Mouse (Mus musculus): Measurements from ENCODE around the gene Gsdma3. TPM values are rescaled to one million over a fixed set of nuclear protein-coding genes. Genes with fewer than 3 reads are reported as not detected.

Gsdma3 gene
- polyA plus RNA-seq, 1 experiment: not detected

DNA sequence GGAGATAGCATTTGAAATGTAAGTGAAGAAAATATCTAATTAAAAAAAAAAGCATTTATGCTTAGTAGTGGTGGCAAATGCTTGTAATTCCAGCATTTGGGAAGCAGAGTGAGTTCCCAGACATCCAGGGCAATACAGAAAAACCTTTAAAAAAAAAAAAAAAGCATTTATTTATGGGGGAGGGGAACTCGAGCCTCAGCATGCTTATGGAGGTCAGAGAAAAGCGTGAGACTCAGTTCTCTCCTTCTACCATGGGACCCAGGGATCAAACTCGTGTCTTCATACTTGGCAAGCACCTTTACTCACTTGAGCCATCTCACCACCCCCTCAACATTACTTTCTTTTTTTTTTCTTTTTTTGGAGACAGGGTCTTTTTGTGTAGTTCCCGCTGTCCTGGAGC, 55.0 kb downstream of the Gsdma3 start:
- Histone ChIP-seq H3K27me3 (ENCODE audit: control insufficient read depth, insufficient read depth, insufficient read length) (no peaks in the 10 kb centered on the region), H3K36me3 (ENCODE audit: control insufficient read depth, insufficient read depth) (peaks cover 10% of the 10 kb centered on the region), H3ac (ENCODE audit: control insufficient read depth, insufficient read length) (no peak overlapping the region), H3K79me2 (ENCODE audit: control insufficient read depth, insufficient read depth) (peaks cover 28% of the 10 kb centered on the region), H3K4me2 (ENCODE audit: low read depth) (peak overlapping the region; percentile 98), H3K4me3 (peak overlapping the region; percentile 96)
- TF ChIP-seq USF1 (IDR thresholded peaks at IDR 0.05; ENCODE audit: low read depth): no peak
- TF ChIP-seq TCF12 (IDR thresholded peaks at IDR 0.05; ENCODE audit: insufficient read depth, poor library complexity, severe bottlenecking): no peak
- TF ChIP-seq MAX (IDR thresholded peaks at IDR 0.05; ENCODE audit: low read depth): no peak
- no peak for TF ChIP-seq TCF3 (IDR thresholded peaks at IDR 0.05; ENCODE audit: insufficient read length, low read depth)
- TF ChIP-seq MYOD1 (IDR thresholded peaks at IDR 0.05; ENCODE audit: control insufficient read depth in 1 of 3, insufficient read length in 2 of 3, low read depth in 2 of 3): no peak
- TF ChIP-seq POLR2AphosphoS2 (IDR thresholded peaks at IDR 0.05; ENCODE audit: insufficient read length, low read depth): no peak
- no peak for TF ChIP-seq E2F4 (IDR thresholded peaks at IDR 0.05; ENCODE audit: insufficient read depth)
- TF ChIP-seq SRF (IDR thresholded peaks at IDR 0.05; ENCODE audit: control insufficient read depth, insufficient read length, low read depth): no peak
- no peak for TF ChIP-seq POLR2A (IDR thresholded peaks at IDR 0.05; ENCODE audit: insufficient read length, low read depth)
- no peak for TF ChIP-seq MYOG (IDR thresholded peaks at IDR 0.05; ENCODE audit: control insufficient read depth in 1 of 3, insufficient read depth in 1 of 3, insufficient read length in 2 of 3, low read depth in 2 of 3)
- TF ChIP-seq REST (IDR thresholded peaks at IDR 0.05; ENCODE audit: insufficient read depth, insufficient read length): no peak
- TF ChIP-seq CEBPB (IDR thresholded peaks at IDR 0.05; ENCODE audit: insufficient read depth, poor library complexity, severe bottlenecking): no peak

DNA sequence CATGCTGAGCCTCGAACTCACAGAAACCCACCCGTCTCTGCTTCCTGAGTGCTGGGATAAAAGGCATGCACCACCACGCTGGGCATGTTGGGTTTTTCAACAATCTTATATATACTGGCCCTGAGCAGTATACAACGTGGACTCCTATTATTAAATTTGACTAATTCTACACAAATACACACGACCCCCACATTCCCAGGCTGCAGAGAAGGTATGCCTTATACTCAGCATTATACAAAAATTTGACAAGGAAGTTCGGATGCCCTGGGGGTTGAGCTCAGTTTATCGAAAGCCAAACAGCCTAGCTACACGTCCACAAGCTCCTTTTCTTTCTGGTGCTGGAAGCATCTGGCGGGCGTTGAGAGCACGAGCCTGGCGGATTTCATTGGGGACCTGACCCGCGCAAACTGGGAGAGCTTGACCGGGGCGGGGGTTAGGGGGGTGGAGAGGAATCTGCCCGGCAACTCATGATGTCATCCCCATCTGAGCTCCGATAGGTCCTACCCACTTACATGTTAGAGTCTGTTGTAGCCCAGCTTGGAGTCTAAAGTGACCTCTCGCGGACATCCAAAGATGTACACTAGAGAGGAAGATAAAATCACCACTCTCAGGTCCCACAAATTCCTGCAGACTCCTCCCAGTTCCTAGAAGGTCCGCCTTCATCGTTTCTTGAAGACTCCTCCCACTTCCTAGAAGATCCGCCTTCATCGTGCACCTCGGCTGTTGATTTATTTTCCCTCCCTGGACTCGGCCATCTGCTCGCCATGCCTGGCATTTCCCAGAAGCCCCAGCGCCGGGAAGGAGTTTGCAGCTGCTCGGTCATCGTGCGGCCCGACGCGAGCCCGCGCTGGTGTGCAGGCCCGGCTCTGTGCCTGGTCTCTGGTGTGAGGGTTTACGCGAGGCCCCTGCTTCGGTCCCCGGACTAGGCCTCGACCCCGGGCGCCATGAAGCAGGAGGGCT, 55.9 kb downstream of the Gsdma3 start, which contains the start of gene Psmd3:
Gene Psmd3, plus strand, starts transcription at position 769 of the 960 bp plus-strand sequence.
- H3K79me2 ChIP-seq (ENCODE audit: control insufficient read depth, insufficient read depth): peaks cover 28% of the 10 kb centered on the region
- peaks cover 19% of the 10 kb centered on the region for H3K36me3 ChIP-seq (ENCODE audit: control insufficient read depth, insufficient read depth)
- peak within 1 kb of the TSS; percentile 87 for H3ac ChIP-seq (ENCODE audit: control insufficient read depth, insufficient read length)
- H3K27me3 ChIP-seq (ENCODE audit: control insufficient read depth, insufficient read depth, insufficient read length): no peaks in the 10 kb centered on the region
- TF ChIP-seq TCF12 (IDR thresholded peaks at IDR 0.05; ENCODE audit: insufficient read depth, poor library complexity, severe bottlenecking): peak; percentile 33
- TF ChIP-seq REST (IDR thresholded peaks at IDR 0.05; ENCODE audit: insufficient read depth, insufficient read length): peak; percentile 18
- TF ChIP-seq SRF (IDR thresholded peaks at IDR 0.05; ENCODE audit: control insufficient read depth, insufficient read length, low read depth): peak; percentile 92
- peak; percentile 92 for TF ChIP-seq POLR2AphosphoS2 (IDR thresholded peaks at IDR 0.05; ENCODE audit: insufficient read length, low read depth)
- TF ChIP-seq MAX (IDR thresholded peaks at IDR 0.05; ENCODE audit: low read depth): peak; percentile 31
- TF ChIP-seq POLR2A (IDR thresholded peaks at IDR 0.05; ENCODE audit: insufficient read length, low read depth): peak; percentile 85
- TF ChIP-seq CEBPB (IDR thresholded peaks at IDR 0.05; ENCODE audit: insufficient read depth, poor library complexity, severe bottlenecking): no peak
- TF ChIP-seq TCF3 (IDR thresholded peaks at IDR 0.05; ENCODE audit: insufficient read length, low read depth): peak; percentile 49
- peak in 2 of 3 experiments; percentile 88 for TF ChIP-seq MYOD1 (IDR thresholded peaks at IDR 0.05; ENCODE audit: control insufficient read depth in 1 of 3, insufficient read length in 2 of 3, low read depth in 2 of 3)
- TF ChIP-seq MYOG (IDR thresholded peaks at IDR 0.05; ENCODE audit: control insufficient read depth in 1 of 3, insufficient read depth in 1 of 3, insufficient read length in 2 of 3, low read depth in 2 of 3): peak; percentile 40 to 95 (median 95)
- TF ChIP-seq E2F4 (IDR thresholded peaks at IDR 0.05; ENCODE audit: insufficient read depth): peak; percentile 41
- TF ChIP-seq USF1 (IDR thresholded peaks at IDR 0.05; ENCODE audit: low read depth): no peak
- peak within 1 kb of the TSS; percentile 96 for H3K4me3 ChIP-seq
- H3K4me2 ChIP-seq (ENCODE audit: low read depth): peak within 1 kb of the TSS; percentile 98

DNA sequence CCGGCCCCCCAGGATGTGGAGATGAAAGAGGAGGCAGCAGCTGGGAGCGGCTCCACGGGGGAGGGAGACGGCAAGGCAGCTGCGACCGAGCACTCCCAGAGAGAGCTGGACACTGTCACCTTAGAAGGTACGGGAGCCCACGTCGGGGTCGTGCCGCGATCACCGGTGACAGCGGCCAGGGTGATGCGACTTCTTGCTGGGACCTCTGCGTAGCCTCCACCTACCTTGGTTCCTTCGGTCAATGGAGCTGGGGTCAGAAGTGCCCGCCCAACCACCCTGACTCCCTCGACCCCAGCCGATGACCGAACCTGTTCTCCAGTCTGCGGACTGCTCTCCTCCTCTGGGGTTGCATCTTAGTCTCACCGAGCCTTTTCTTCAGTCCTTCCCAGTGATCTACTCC, 56.7 kb downstream of the Gsdma3 start:
- Histone ChIP-seq H3K79me2 (ENCODE audit: control insufficient read depth, insufficient read depth) (peaks cover 28% of the 10 kb centered on the region), H3K4me3 (peak overlapping the region; percentile 96), H3ac (ENCODE audit: control insufficient read depth, insufficient read length) (peak overlapping the region; percentile 87), H3K4me2 (ENCODE audit: low read depth) (peak overlapping the region; percentile 73), H3K27me3 (ENCODE audit: control insufficient read depth, insufficient read depth, insufficient read length) (no peaks in the 10 kb centered on the region), H3K36me3 (ENCODE audit: control insufficient read depth, insufficient read depth) (peaks cover 26% of the 10 kb centered on the region)
- TF ChIP-seq SRF (IDR thresholded peaks at IDR 0.05; ENCODE audit: control insufficient read depth, insufficient read length, low read depth): no peak
- no peak for TF ChIP-seq TCF3 (IDR thresholded peaks at IDR 0.05; ENCODE audit: insufficient read length, low read depth)
- TF ChIP-seq REST (IDR thresholded peaks at IDR 0.05; ENCODE audit: insufficient read depth, insufficient read length): no peak
- no peak for TF ChIP-seq POLR2A (IDR thresholded peaks at IDR 0.05; ENCODE audit: insufficient read length, low read depth)
- no peak for TF ChIP-seq MAX (IDR thresholded peaks at IDR 0.05; ENCODE audit: low read depth)
- TF ChIP-seq CEBPB (IDR thresholded peaks at IDR 0.05; ENCODE audit: insufficient read depth, poor library complexity, severe bottlenecking): no peak
- TF ChIP-seq MYOG (IDR thresholded peaks at IDR 0.05; ENCODE audit: control insufficient read depth in 1 of 3, insufficient read depth in 1 of 3, insufficient read length in 2 of 3, low read depth in 2 of 3): no peak
- no peak for TF ChIP-seq E2F4 (IDR thresholded peaks at IDR 0.05; ENCODE audit: insufficient read depth)
- TF ChIP-seq POLR2AphosphoS2 (IDR thresholded peaks at IDR 0.05; ENCODE audit: insufficient read length, low read depth): no peak
- TF ChIP-seq USF1 (IDR thresholded peaks at IDR 0.05; ENCODE audit: low read depth): no peak
- no peak for TF ChIP-seq MYOD1 (IDR thresholded peaks at IDR 0.05; ENCODE audit: control insufficient read depth in 1 of 3, insufficient read length in 2 of 3, low read depth in 2 of 3)

DNA sequence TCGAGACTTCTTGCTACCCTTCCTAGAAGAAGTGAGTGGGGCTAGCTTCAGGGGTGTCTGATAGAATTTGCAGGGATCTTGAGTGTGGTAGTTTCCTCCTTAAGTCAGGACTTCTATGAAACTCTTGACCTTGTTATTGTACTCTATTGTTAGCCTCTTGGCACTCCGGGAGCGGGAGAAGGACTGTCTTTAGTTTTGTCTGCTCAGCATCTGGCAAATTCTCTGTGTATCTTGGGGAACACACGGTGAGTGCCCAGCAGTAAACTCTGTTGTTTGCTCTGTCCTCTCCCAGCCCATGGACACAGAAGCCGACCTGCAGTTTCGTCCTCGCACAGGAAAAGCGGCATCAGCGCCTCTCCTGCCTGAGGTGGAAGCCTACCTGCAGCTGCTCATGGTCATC, 59.5 kb downstream of the Gsdma3 start:
- Histone ChIP-seq H3K79me2 (ENCODE audit: control insufficient read depth, insufficient read depth) (peaks cover 28% of the 10 kb centered on the region), H3K36me3 (ENCODE audit: control insufficient read depth, insufficient read depth) (peaks cover 45% of the 10 kb centered on the region), H3K4me3 (no peak overlapping the region), H3K4me2 (ENCODE audit: low read depth) (no peak overlapping the region), H3K27me3 (ENCODE audit: control insufficient read depth, insufficient read depth, insufficient read length) (no peaks in the 10 kb centered on the region), H3ac (ENCODE audit: control insufficient read depth, insufficient read length) (no peak overlapping the region)
- TF ChIP-seq TCF3 (IDR thresholded peaks at IDR 0.05; ENCODE audit: insufficient read length, low read depth) (no peak), E2F4 (IDR thresholded peaks at IDR 0.05; ENCODE audit: insufficient read depth) (no peak), POLR2AphosphoS2 (IDR thresholded peaks at IDR 0.05; ENCODE audit: insufficient read length, low read depth) (no peak), REST (IDR thresholded peaks at IDR 0.05; ENCODE audit: insufficient read depth, insufficient read length) (no peak), TCF12 (IDR thresholded peaks at IDR 0.05; ENCODE audit: insufficient read depth, poor library complexity, severe bottlenecking) (no peak), MYOG (IDR thresholded peaks at IDR 0.05; ENCODE audit: control insufficient read depth in 1 of 3, insufficient read depth in 1 of 3, insufficient read length in 2 of 3, low read depth in 2 of 3) (no peak), MAX (IDR thresholded peaks at IDR 0.05; ENCODE audit: low read depth) (no peak), CEBPB (IDR thresholded peaks at IDR 0.05; ENCODE audit: insufficient read depth, poor library complexity, severe bottlenecking) (no peak), POLR2A (IDR thresholded peaks at IDR 0.05; ENCODE audit: insufficient read length, low read depth) (no peak), USF1 (IDR thresholded peaks at IDR 0.05; ENCODE audit: low read depth) (no peak), SRF (IDR thresholded peaks at IDR 0.05; ENCODE audit: control insufficient read depth, insufficient read length, low read depth) (no peak), MYOD1 (IDR thresholded peaks at IDR 0.05; ENCODE audit: control insufficient read depth in 1 of 3, insufficient read length in 2 of 3, low read depth in 2 of 3) (no peak)

Data from myocyte (in vitro differentiated cells).